Mouse (Mus musculus): ENCODE data around the gene Smarcc2. TPM values are rescaled to one million over a fixed set of nuclear protein-coding genes. Genes with fewer than 3 reads are reported as not detected.

The Smarcc2 gene
- polyA plus RNA-seq (2016; fragmentation: Nextera tagmentation; extraction: Ambion mirVana) = 174 and 177 TPM in 2 replicates

- Histone ChIP-seq H3K27ac (peak within 1 kb of the TSS; percentile 95), H3K36me3 (peaks cover 20% of the 10 kb centered on the region), H3K4me3 (peak within 1 kb of the TSS; percentile 97), H3K27me3 (replicated peaks) (no peaks in the 10 kb centered on the region), H3K4me2 (replicated peaks) (peak within 1 kb of the TSS; percentile 80), H3K9me3 (no peaks in the 10 kb centered on the region), H3K9ac (peak within 1 kb of the TSS; percentile 99), H3K4me1 (peaks cover 12% of the 10 kb centered on the region)
- under 1% methylated on average over 84 of the region's 86 CpGs for WGBS
- ATAC-seq (ENCODE audit: low FRiP score, low read depth) = peak; percentile 82
Observed at GRCm38 (mm10) chr10:128458719-128459408, at the start of gene Smarcc2. Gene Smarcc2, plus strand, starts transcription at chr10:128459248.

GRCm38 (mm10) chr10:128409692-128410559 is 49.1 kb upstream of the Smarcc2 start:
- Histone ChIP-seq H3K9ac (peak overlapping the region; percentile 77), H3K27ac (peak overlapping the region; percentile 58), H3K36me3 (peaks cover 32% of the 10 kb centered on the region), H3K4me2 (replicated peaks) (peak overlapping the region; percentile 97), H3K4me3 (peak overlapping the region; percentile 97), H3K4me1 (peaks cover 40% of the 10 kb centered on the region), H3K27me3 (replicated peaks) (no peaks in the 10 kb centered on the region), H3K9me3 (no peaks in the 10 kb centered on the region)
- WGBS = 5% methylated on average over 36 of the region's 36 CpGs
- peak; percentile 88 for ATAC-seq (ENCODE audit: low FRiP score, low read depth)

DNA sequence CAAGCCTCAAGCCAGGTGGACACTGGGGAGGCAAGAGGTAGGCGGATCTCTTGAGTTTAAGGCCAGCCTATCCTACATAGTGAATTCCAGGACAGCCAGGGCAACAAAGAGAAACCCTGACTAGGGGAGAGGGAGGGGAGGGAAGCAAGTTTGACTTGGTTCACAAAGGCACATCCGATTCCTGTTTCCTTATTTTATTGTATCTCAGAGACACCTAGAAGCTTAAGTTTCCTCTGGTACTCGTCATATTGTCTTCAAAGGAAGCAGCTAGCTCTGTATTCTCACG is 48.5 kb upstream of the Smarcc2 start:
- WGBS = 17% methylated on average over 4 of the region's 4 CpGs
- Histone ChIP-seq H3K27ac (peak overlapping the region; percentile 75; the same call in 1 of the 2 replicates), H3K9me3 (no peaks in the 10 kb centered on the region), H3K27me3 (replicated peaks) (no peaks in the 10 kb centered on the region), H3K4me1 (peaks cover 40% of the 10 kb centered on the region), H3K36me3 (peaks cover 36% of the 10 kb centered on the region), H3K4me3 (peak overlapping the region; percentile 97; the same call in 1 of the 2 replicates), H3K9ac (0 out of 2 replicates have a peak overlapping the region, but pooled peaks have one; percentile 91), H3K4me2 (replicated peaks) (peak overlapping the region; percentile 97)
- no peak for ATAC-seq (ENCODE audit: low FRiP score, low read depth)

DNA sequence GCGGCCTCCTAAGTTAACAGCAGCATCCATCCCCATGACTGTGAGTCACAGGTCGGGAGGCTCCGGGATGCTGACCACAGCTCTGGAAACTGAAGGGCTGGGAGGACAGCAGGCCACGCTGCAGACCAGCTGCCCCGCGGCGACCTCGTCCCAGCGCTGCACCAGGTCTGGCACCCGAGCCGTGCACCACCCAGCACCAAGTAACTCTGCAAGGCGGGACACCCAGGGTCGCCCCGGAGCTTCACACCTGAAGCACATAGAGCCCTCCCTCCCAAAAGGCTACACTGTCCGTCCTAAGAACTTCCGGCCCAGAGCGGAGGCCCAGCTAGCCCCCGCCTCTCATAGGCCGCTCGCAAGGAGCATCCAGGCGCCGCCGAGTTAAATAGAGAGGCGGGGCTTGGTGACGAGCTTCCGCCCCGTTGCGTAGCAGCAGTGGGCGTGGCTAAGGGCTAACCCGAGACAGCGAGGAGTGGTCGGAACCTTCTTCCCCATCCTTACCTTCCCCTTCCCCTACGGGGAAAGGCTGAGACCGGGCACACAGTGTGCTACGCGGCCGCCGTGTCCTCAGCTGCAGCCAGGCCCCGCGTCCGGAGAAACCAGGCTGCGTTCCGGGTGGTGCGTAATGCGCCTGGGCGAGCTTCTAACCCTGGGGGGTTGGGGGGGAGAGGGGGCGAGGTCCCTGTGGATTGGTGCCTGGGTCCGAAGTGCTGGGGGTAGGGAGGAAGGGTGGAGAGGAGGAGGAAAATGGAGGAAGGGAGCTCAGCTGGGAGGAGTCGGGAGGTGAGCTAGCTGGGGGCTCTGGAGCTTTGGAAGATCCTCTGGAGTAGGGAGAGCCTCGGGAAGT is 47.6 kb upstream of the Smarcc2 start, which contains the start of the genes Nabp2 and Rnf41:
Gene Nabp2, minus strand, starts transcription at position 282 of the 844 bp plus-strand sequence.
Gene Rnf41, plus strand, starts transcription at position 447 of the 844 bp plus-strand sequence.
- peak within 1 kb of the TSS; percentile 91 for H3K9ac ChIP-seq
- no peaks in the 10 kb centered on the region for H3K9me3 ChIP-seq
- under 1% methylated on average over 50 of the region's 50 CpGs for WGBS
- peaks cover 40% of the 10 kb centered on the region for H3K4me1 ChIP-seq
- H3K36me3 ChIP-seq = peaks cover 33% of the 10 kb centered on the region
- ATAC-seq (ENCODE audit: low FRiP score, low read depth) = peak; percentile 86
- no peaks in the 10 kb centered on the region for H3K27me3 ChIP-seq (replicated peaks)
- peak within 1 kb of the TSS; percentile 97 for H3K4me3 ChIP-seq
- peak within 1 kb of the TSS; percentile 97 for H3K4me2 ChIP-seq (replicated peaks)
- peak within 1 kb of the TSS; percentile 86 for H3K27ac ChIP-seq

GRCm38 (mm10) chr10:128412055-128412381 is 47.0 kb upstream of the Smarcc2 start:
- H3K9ac ChIP-seq = peak overlapping the region; percentile 91
- no peak for ATAC-seq (ENCODE audit: low FRiP score, low read depth)
- H3K27me3 ChIP-seq (replicated peaks) = no peaks in the 10 kb centered on the region
- peaks cover 35% of the 10 kb centered on the region for H3K36me3 ChIP-seq
- H3K9me3 ChIP-seq = no peaks in the 10 kb centered on the region
- H3K27ac ChIP-seq = peak overlapping the region; percentile 86
- H3K4me1 ChIP-seq = peaks cover 40% of the 10 kb centered on the region
- WGBS = 1% methylated on average over 14 of the region's 14 CpGs
- peak overlapping the region; percentile 97 for H3K4me3 ChIP-seq
- H3K4me2 ChIP-seq (replicated peaks) = peak overlapping the region; percentile 97

GRCm38 (mm10) chr10:128412558-128412957 is 46.5 kb upstream of the Smarcc2 start:
- Histone ChIP-seq H3K27me3 (replicated peaks) (no peaks in the 10 kb centered on the region), H3K4me2 (replicated peaks) (peak overlapping the region; percentile 97), H3K9me3 (no peaks in the 10 kb centered on the region), H3K36me3 (peaks cover 40% of the 10 kb centered on the region), H3K4me3 (peak overlapping the region; percentile 97), H3K9ac (peak overlapping the region; percentile 91), H3K27ac (no peak overlapping the region), H3K4me1 (peaks cover 40% of the 10 kb centered on the region)
- ATAC-seq (ENCODE audit: low FRiP score, low read depth) = no peak
- WGBS = 56% methylated on average over 1 of the region's 1 CpGs

- no peak for ATAC-seq (ENCODE audit: low FRiP score, low read depth)
- WGBS = 69% methylated on average over 1 of the region's 1 CpGs
- Histone ChIP-seq H3K4me2 (replicated peaks) (peak overlapping the region; percentile 97), H3K36me3 (peaks cover 39% of the 10 kb centered on the region), H3K4me1 (peaks cover 37% of the 10 kb centered on the region), H3K9ac (peak overlapping the region; percentile 91; the same call in 1 of the 2 replicates), H3K9me3 (no peaks in the 10 kb centered on the region), H3K27ac (no peak overlapping the region), H3K27me3 (replicated peaks) (no peaks in the 10 kb centered on the region), H3K4me3 (no peak overlapping the region)
Observed at GRCm38 (mm10) chr10:128413076-128413475, 46.0 kb upstream of the Smarcc2 start.

- Histone ChIP-seq H3K27ac (no peak overlapping the region), H3K4me1 (peaks cover 28% of the 10 kb centered on the region), H3K27me3 (replicated peaks) (no peaks in the 10 kb centered on the region), H3K9ac (no peak overlapping the region), H3K9me3 (no peaks in the 10 kb centered on the region), H3K36me3 (peaks cover 51% of the 10 kb centered on the region), H3K4me2 (replicated peaks) (no peak overlapping the region), H3K4me3 (no peak overlapping the region)
- ATAC-seq (ENCODE audit: low FRiP score, low read depth) = no peak
- WGBS = 92% methylated on average over 5 of the region's 5 CpGs
Observed at GRCm38 (mm10) chr10:128414848-128415247, 44.2 kb upstream of the Smarcc2 start.

- Histone ChIP-seq H3K27ac (no peak overlapping the region), H3K9ac (no peak overlapping the region), H3K36me3 (peaks cover 67% of the 10 kb centered on the region), H3K4me1 (no peaks in the 10 kb centered on the region), H3K27me3 (replicated peaks) (no peaks in the 10 kb centered on the region), H3K9me3 (no peaks in the 10 kb centered on the region), H3K4me2 (replicated peaks) (no peak overlapping the region), H3K4me3 (no peak overlapping the region)
- no peak for ATAC-seq (ENCODE audit: low FRiP score, low read depth)
- 74% methylated on average over 5 of the region's 5 CpGs for WGBS
Observed at GRCm38 (mm10) chr10:128422426-128422825, 36.6 kb upstream of the Smarcc2 start.

DNA sequence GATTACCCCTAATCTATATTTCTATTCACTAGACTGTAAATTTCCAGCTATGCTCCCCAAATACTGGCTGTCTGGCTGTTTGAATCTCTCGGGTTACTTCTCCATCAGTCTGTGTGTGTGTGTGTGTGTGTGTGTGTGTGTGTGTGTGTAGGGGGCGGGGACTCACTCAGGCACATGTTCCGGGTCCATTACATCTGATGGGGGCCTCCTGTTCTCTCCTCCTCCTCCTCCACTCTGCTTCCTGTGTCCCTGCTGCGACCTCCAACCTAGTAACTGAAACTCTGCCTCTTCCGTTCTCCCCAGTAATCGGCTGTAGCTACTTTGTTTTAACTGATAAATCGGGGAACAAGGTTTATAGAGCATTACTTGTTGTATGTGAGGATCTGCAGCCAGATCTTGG is 34.4 kb upstream of the Smarcc2 start:
- 64% methylated on average over 7 of the region's 7 CpGs for WGBS
- ATAC-seq (ENCODE audit: low FRiP score, low read depth) = no peak

GRCm38 (mm10) chr10:128425260-128425659 is 33.8 kb upstream of the Smarcc2 start:
- Histone ChIP-seq H3K4me2 (replicated peaks) (no peak overlapping the region), H3K36me3 (peaks cover 66% of the 10 kb centered on the region)
- no peak for ATAC-seq (ENCODE audit: low FRiP score, low read depth)

More for the DNA sequence above, 34.4 kb upstream of the Smarcc2 start:
- H3K4me1 ChIP-seq = no peaks in the 10 kb centered on the region
- peaks cover 66% of the 10 kb centered on the region for H3K36me3 ChIP-seq
- H3K27ac ChIP-seq = no peak overlapping the region
- no peaks in the 10 kb centered on the region for H3K27me3 ChIP-seq (replicated peaks)
- no peak overlapping the region for H3K4me3 ChIP-seq
- no peak overlapping the region for H3K4me2 ChIP-seq (replicated peaks)
- no peak overlapping the region for H3K9ac ChIP-seq
- no peaks in the 10 kb centered on the region for H3K9me3 ChIP-seq

More at GRCm38 (mm10) chr10:128425260-128425659, 33.8 kb upstream of the Smarcc2 start:
- Histone ChIP-seq H3K9ac (no peak overlapping the region), H3K27me3 (replicated peaks) (no peaks in the 10 kb centered on the region), H3K4me3 (no peak overlapping the region), H3K9me3 (no peaks in the 10 kb centered on the region), H3K4me1 (no peaks in the 10 kb centered on the region), H3K27ac (no peak overlapping the region)
- WGBS = 97% methylated on average over 3 of the region's 3 CpGs

All from neural tube, embryonic 12.5 days (tissue).